Mouse (Mus musculus) thymus, adult 2 months (tissue): ENCODE data around the gene Grhl3. TPM values are rescaled to one million over a fixed set of nuclear protein-coding genes. Genes with fewer than 3 reads are reported as not detected.

ENCODE experiments used
- DNase-seq: peaks from one replicate; pipeline ENCODE4 v3.0.0; 2021
- H3K27ac ChIP-seq: fragments of 200-500 bp; 2 replicates; pipeline ENCODE4 v1.5.1; 2012; ENCODE audit warnings: low read length, control low read depth; ENCODE audit not compliant: control insufficient read depth, insufficient read depth
- H3K27me3 ChIP-seq: fragments of 200-500 bp; 2 replicates; pipeline ENCODE4 v1.6.1; 2012; ENCODE audit warnings: mild to moderate bottlenecking, low read length, moderate library complexity, mixed read lengths; ENCODE audit not compliant: control insufficient read depth, insufficient read depth
- H3K36me3 ChIP-seq: fragments of 200-500 bp; 2 replicates; pipeline ENCODE4 v1.6.1; 2012; ENCODE audit warnings: mild to moderate bottlenecking, low read length, moderate library complexity; ENCODE audit not compliant: control insufficient read depth, insufficient read depth
- H3K4me1 ChIP-seq: fragments of 200-500 bp; replicated peaks from 2 replicates; pipeline ENCODE4 v1.6.1; 2012; ENCODE audit warnings: low read length; ENCODE audit not compliant: control insufficient read depth, insufficient read depth
- H3K4me3 ChIP-seq: fragments of 200-500 bp; 2 replicates; pipeline ENCODE4 v1.5.1; 2012; ENCODE audit warnings: mild to moderate bottlenecking, low read length, control low read depth, moderate library complexity; ENCODE audit not compliant: control insufficient read depth, insufficient read depth
- CTCF ChIP-seq: fragments of 200-500 bp; IDR thresholded peaks from 2 replicates; pipeline ENCODE4 v1.5.1; 2012; ENCODE audit warnings: mild to moderate bottlenecking, control low read depth, low read length, moderate library complexity, borderline replicate concordance; ENCODE audit not compliant: control insufficient read depth, poor library complexity, insufficient read depth; ENCODE audit errors: extremely low read depth
- POLR2A ChIP-seq: fragments of 200-500 bp; IDR thresholded peaks from 2 replicates; pipeline ENCODE4 v1.6.1; 2012; ENCODE audit warnings: mild to moderate bottlenecking, low read length, control low read depth, moderate library complexity; ENCODE audit not compliant: control insufficient read depth, poor library complexity, insufficient read depth; ENCODE audit errors: extremely low read depth
- WGBS: fragments of 180-500 bp; shearing (Covaris S2); methylation state at CpG from one replicate; pipeline ENCODE4 v1.1.7; 2018; 5-methylcytosine and 5-hydroxymethylcytosine counted together
- polyA plus RNA-seq: library from polyadenylated mRNA; depleted of rRNA; stranded (reverse); fragments of >200 nt; gene quantifications from 2 replicates; pipeline ENCODE4 v1.2.3, GENCODE M21; 2012

Gene Grhl3
- polyA plus RNA-seq, 1 experiment: 0.80 TPM

- WGBS: 87% methylated on average over 5 of the region's 5 CpGs
Observed at GRCm38 (mm10) chr4:135597571-135597970, 24.1 kb upstream of the Grhl3 start.

GRCm38 (mm10) chr4:135595943-135596342, 22.5 kb upstream of the Grhl3 start:
- 92% methylated on average over 5 of the region's 5 CpGs for WGBS
- H3K4me1 ChIP-seq: peaks cover 3% of the 10 kb centered on the region
- no peak for TF ChIP-seq POLR2A
- TF ChIP-seq CTCF: no peak
- H3K27me3 ChIP-seq: no peaks in the 10 kb centered on the region
- DNase-seq: no peak
- H3K4me3 ChIP-seq: no peak overlapping the region
- no peaks in the 10 kb centered on the region for H3K36me3 ChIP-seq
- H3K27ac ChIP-seq: no peak overlapping the region

More at GRCm38 (mm10) chr4:135597571-135597970, 24.1 kb upstream of the Grhl3 start:
- TF ChIP-seq POLR2A (no peak), CTCF (no peak)
- no peak for DNase-seq
- Histone ChIP-seq H3K27me3 (no peaks in the 10 kb centered on the region), H3K36me3 (no peaks in the 10 kb centered on the region), H3K4me3 (no peak overlapping the region), H3K27ac (no peak overlapping the region), H3K4me1 (peaks cover 3% of the 10 kb centered on the region)

GRCm38 (mm10) chr4:135591610-135592304, 18.3 kb upstream of the Grhl3 start:
- Histone ChIP-seq H3K36me3 (no peaks in the 10 kb centered on the region), H3K4me1 (no peaks in the 10 kb centered on the region; the same call in 1 of the 2 replicates), H3K27ac (no peak overlapping the region), H3K4me3 (no peak overlapping the region), H3K27me3 (no peaks in the 10 kb centered on the region)
- TF ChIP-seq CTCF (no peak), POLR2A (no peak)
- DNase-seq: no peak
- WGBS: 56% methylated on average over 8 of the region's 8 CpGs

GRCm38 (mm10) chr4:135591086-135591485, 17.7 kb upstream of the Grhl3 start:
- H3K27me3 ChIP-seq: no peaks in the 10 kb centered on the region
- no peaks in the 10 kb centered on the region; the same call in 1 of the 2 replicates for H3K4me1 ChIP-seq
- no peak for DNase-seq
- 80% methylated on average over 3 of the region's 3 CpGs for WGBS
- no peak overlapping the region for H3K27ac ChIP-seq
- TF ChIP-seq CTCF (no peak), POLR2A (no peak)
- H3K36me3 ChIP-seq: no peaks in the 10 kb centered on the region
- no peak overlapping the region for H3K4me3 ChIP-seq

- TF ChIP-seq CTCF (no peak), POLR2A (no peak)
- no peak for DNase-seq
- WGBS: 68% methylated on average over 4 of the region's 4 CpGs
- no peaks in the 10 kb centered on the region for H3K36me3 ChIP-seq
- no peaks in the 10 kb centered on the region for H3K27me3 ChIP-seq
- no peaks in the 10 kb centered on the region for H3K4me1 ChIP-seq
- H3K27ac ChIP-seq: no peak overlapping the region
- no peak overlapping the region for H3K4me3 ChIP-seq
Observed at GRCm38 (mm10) chr4:135584838-135585237, 11.4 kb upstream of the Grhl3 start.

- H3K27ac ChIP-seq: no peak overlapping the region
- H3K27me3 ChIP-seq: no peaks in the 10 kb centered on the region
- no peaks in the 10 kb centered on the region for H3K4me1 ChIP-seq
- WGBS: 76% methylated on average over 12 of the region's 12 CpGs
- TF ChIP-seq CTCF: no peak
- no peak for TF ChIP-seq POLR2A
- DNase-seq: no peak
- no peaks in the 10 kb centered on the region for H3K36me3 ChIP-seq
- H3K4me3 ChIP-seq: no peak overlapping the region
Observed at GRCm38 (mm10) chr4:135581222-135581910, 7.9 kb upstream of the Grhl3 start.

- H3K27me3 ChIP-seq: no peaks in the 10 kb centered on the region
- H3K36me3 ChIP-seq: no peaks in the 10 kb centered on the region
- WGBS: 69% methylated on average over 6 of the region's 6 CpGs
- H3K4me3 ChIP-seq: no peak overlapping the region
- H3K4me1 ChIP-seq: no peaks in the 10 kb centered on the region
- H3K27ac ChIP-seq: no peak overlapping the region
- TF ChIP-seq CTCF: no peak
- no peak for TF ChIP-seq POLR2A
- no peak for DNase-seq
Observed at GRCm38 (mm10) chr4:135579695-135580094, 6.3 kb upstream of the Grhl3 start.
